Mouse (Mus musculus): Measurements from ENCODE around the gene Ak5.

Ak5 gene

DNA sequence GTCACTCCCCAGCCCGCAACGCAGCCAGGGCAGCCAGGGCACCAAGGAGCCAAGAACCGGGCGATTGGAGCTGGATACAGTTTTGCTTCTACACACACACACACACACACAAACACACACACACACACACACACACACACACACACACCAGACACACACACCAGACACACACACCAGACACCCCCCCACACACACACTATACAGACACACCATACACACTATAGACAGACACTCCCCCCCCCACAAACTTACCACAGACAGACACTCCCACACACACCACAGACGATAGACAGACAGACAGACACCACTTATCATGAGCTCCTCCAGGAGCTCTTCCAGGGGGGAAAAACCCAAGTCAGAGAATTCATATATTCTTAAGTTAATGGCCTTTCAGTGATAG, at the start of gene Ak5:
Ak5 (minus strand) TSS at position 122 of the 400 bp plus-strand sequence.
- DNase-seq (ENCODE audit: low read depth, low spot score), result no peak

DNA sequence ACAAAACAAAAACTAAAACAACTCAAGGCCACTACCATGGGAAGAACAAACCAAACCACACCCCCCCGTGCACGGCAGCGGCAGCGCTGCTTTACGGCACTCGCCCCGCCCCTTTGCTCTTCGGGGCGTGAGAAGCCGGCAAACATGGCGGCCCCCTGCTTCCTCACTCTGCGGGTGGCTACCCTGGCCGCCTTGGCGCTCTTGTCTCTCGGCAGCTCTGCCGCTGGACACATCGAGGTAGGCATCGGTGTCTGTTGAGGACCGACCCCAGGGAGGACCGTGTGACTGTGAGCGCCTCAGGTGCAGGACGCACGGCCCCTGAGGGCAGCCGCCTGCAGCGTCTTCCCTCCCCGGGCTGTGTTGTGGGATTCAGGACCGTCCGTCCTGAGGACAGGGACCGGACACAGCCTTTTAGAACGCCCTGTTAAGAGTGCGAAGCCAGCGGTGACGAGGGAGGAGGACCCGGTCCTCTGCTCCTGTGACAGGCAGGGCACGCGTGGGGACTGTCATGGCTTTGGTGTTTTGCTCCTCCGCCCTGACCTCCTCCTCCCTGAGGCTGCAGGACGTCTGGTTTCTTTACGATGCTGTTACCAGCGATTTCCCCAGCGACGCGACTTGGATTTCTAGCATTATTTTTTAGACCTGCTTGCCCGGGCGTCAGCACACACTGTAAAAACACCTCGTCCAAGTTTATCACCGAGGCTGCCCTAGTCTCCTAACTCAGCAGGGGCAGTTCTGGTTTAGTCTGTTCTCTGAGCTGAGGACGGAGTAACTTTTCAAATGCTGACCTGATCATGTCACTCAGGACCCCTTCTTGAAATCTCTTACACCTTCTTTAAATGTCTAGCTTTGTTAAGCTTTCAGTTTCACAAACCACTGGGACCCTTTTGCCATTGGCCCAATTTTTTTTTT, 46.1 kb upstream of the Ak5 start, which contains the start of gene Pigk:
Pigk (plus strand) TSS at position 110 of the 912 bp plus-strand sequence.
- DNase-seq (ENCODE audit: low read depth, low spot score), result peak; percentile 88

DNA sequence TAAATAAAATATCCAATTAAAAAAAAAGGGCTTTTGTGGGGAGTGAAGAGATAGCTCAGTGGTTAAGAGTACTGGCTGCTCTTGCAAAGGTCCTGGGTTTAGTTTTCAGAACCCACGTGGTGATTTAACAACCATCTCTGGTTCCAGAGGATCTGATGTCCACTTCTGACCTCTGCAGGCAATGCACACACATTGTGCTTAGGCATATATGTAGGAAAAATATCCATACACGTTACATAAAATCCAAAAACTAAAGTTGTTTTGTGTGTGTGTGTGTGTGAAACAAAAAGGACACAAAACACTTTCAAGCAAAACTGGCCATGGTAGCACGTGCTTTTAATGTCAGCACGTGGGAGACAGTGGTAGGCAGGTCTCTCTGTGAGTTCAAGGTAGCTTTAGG, 44.8 kb upstream of the Ak5 start:
- DNase-seq (ENCODE audit: low read depth, low spot score), result no peak

DNA sequence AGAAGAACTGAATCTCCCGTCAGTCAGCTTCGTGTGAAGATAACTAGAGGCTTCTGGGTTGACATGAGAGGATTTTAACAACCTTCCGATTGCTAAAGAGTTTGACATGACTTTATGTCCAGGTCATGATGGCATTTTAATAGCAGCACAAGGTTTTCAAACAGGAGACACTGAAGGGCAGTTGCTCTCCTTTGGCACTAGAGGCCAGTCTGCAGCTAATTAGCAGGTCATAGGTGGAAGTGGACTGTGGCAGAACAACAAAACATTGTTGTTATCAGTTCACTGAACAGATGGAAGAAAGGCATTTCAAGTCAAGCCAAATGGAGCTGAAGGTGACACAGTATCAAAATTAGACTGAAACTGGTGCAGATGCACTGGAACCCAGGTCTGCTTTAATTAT, 41.8 kb upstream of the Ak5 start:
- no peak for DNase-seq (ENCODE audit: low read depth, low spot score)

DNA sequence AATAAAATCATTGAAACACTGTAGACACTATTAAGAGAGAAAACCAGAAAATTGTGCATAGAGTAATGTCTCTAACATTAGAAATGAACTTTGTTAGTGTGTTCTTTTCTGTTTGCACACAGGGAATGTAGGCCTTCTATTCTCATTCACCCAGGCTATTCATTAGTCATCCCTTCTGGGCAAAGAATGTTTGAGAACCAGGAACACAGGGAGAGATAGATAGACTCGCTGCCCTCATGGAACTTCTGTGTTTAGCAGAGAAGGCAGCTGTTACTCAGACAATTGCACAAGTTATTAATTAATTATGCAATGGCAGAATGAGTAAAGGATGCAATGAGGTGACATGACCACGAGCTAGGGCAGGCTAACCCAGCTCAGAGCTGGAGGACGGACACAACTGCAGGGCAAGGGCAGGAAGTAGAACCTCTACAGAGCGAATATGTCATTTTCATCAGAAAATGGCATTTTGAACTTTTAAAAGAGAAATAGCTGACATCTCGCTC, 39.2 kb upstream of the Ak5 start:
- no peak for DNase-seq (ENCODE audit: low read depth, low spot score)

DNA sequence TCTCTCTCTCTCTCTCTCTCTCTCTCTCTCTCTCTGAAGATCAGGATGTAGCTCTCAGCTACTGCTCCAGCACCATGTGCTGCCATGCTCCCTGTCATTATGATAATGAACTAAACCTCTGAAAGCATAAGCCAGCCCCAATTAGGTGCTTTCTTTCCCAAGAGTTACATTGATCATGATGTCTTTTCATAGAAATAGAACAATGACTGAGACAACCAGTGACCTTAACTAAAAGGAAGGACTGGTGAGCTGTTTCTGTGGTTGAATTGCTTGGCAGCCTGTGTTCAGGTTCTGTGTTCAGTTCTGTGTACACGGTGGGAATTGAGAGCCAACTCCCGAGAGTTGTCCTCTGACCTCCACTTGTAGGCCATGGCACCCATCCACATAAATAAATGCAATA, 38.7 kb upstream of the Ak5 start:
- DNase-seq (ENCODE audit: low read depth, low spot score), result no peak

DNA sequence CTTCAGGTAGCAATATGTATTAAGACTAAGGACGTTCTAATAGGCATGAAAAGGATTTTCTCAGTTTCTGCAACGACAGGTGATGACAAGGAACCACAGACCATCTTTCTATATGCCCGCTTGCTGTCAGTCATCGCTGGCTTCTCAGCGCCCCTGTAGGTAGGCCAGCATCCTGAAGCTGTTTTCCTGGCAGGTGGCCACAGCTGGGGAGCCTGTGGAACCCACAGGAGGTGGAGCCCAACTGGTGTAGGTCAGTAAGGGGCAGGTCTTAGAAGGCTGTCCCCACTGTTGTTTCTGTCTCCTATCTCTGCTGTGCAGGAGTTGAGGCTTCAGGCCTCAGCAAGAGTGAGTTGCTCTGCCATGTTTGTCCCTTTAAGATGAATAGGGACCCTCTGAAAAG, 37.7 kb upstream of the Ak5 start:
- DNase-seq (ENCODE audit: low read depth, low spot score), result no peak

DNA sequence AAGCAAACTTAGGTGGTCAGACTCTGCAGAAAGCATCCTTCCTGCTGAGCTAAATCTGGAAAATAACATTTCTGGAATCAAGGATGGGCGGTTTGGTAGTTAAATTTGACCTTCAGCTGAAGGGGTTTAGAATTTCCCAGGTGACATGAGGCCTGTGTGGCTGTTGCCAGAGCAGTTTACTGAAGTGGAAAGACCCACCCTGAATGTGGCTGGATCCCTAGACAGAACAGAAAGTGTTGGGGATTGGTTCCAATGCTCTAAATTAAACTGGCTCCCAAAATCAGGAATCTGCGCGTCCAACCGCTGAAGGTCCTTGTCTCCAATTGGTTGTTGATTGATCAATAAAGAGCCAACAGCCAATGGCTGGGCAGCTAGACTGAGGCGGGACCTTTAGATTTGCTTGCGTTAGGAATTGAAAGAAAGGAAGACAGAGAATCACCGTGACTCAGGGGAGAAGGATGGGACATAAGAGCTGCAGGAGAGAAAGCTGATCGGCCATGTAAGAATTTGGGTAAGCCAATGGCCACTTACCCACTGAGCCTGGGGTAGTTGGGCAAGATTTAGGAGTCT, 34.2 kb upstream of the Ak5 start:
- no peak for DNase-seq (ENCODE audit: low read depth, low spot score)

DNA sequence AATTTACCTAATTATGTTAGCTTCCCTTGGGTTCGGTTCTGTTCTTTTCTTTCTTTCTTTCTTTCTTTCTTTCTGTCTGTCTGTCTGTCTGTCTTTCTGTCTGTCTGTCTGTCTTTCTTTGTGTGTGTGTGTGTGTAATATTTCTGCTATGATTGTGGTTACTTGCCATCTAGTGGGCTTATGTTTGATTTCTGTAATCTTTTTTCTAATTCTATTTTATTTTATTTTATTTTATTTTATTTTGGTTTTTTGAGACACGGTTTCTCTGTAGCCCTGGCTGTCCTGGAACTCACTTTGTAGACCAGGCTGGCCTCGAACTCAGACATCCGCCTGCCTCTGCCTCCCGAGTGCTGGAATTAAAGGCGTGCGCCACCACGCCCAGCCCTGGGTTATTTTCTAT, 33.4 kb upstream of the Ak5 start:
- peak; percentile 29 for DNase-seq (ENCODE audit: low read depth, low spot score)

DNA sequence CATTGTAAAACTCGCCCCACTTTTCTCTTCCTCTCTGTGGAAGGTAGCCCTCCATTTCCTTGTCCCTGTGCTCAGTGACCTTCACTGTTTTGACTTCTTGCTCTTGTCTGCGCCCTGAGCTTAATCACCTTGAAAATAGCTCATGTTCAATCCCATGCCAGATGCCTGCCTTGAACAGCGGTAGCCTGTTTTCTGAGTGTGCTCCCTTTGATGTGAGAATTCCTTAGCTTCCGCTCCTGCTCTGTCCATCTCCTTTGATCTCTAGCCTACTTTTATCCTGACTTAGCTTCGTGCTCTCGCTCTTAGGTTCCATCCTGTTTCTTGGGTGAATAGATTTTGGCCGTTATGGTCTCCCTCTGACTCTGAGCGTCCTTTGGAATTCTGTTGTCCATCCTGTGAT, 31.1 kb upstream of the Ak5 start:
- no peak for DNase-seq (ENCODE audit: low read depth, low spot score)

DNA sequence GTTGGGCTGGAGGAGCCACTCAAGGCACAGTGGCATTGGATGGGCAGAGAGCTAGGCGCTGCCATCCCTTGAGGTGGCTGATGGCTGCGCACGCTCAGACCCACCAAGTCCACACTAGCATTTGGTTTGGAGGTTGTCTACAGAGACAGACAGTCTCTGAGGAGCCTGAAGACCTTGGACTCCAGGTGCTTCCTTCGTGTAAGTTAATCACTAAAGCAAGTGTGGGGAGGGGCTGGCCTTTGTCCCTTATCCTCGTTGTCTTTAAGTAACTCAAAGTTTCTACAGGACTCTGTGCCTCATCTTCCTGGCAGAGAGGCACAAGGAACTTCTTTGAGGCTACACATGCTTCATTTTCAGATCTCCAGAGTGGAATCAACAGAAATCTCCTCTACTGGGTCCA, 29.9 kb upstream of the Ak5 start:
- no peak for DNase-seq (ENCODE audit: low read depth, low spot score)

DNA sequence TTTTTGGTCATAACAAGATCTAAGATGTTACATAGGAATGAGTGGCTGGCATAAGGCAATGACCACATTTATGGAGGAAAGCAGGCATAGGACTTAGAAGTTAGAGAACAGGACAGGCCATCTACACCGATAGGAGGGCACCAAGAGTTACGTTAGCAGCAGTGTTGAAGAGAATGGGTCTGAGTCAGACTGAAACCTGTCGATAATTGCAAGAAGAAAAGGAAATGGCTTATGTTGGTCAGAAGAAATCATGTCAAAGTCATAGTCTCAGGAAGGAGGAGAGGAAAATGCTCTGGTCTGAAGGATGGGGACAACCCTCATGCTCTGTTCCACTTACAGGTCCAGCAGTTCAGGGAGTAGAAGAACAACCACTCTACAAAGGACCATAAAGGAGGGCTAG, 26.8 kb upstream of the Ak5 start:
- no peak for DNase-seq (ENCODE audit: low read depth, low spot score)

DNA sequence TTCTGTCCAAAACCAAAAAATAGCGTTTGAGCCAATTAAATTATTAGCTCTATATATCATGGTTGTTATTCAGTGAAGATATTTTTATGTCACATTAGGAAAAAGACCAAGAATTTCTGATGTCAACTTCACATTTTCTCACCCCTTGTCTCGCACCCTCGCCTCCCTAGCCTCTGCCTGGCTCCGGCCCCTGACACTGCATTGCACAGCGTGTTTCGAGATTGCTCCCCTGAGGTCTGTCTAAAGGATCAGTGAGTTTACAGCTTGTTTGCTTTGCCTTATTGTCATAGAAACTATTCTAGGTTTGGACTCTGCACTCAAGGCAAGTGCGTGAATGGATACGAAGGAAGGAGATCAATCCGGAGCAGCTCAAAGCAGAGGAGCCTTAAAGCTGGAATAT, 20.9 kb upstream of the Ak5 start:
- no peak for DNase-seq (ENCODE audit: low read depth, low spot score)

DNA sequence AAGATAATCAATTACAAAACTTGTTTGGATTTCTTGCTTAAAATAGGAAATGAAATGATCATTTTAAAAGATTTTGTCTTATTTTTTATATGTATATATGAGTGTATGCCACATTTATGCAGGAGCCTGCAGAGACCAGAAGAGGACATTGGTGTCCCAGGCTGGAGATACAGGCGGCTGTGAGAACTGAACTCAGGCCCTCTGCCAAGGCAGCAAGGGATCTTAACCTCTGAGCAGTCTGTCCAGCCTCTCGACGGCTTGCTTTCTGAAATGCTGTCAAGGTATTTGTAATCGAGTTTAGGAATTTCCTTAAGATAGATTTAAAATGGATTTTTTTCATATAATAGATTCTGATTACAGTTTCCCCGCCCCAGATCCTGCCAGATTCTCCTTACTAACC, 20.4 kb upstream of the Ak5 start:
- no peak for DNase-seq (ENCODE audit: low read depth, low spot score)

DNA sequence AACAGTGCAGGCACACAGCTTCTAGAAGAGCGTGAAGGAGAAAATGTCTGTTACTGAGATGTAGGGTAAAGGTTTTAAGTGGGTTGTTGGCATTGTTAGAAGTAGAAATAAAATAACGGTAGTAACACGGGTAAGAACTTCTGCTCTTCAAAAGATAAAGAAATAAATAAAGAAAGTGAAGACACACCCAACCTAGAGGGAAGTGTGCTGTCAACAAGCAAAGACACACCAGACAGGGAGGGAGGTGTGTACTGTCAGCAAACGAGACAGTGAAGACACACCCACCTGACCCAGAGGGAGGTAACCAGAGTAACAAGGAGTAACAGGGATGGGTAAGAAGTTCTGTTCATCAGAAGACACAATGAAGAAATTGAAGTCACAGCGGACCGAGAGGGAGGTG, 6.5 kb upstream of the Ak5 start:
- no peak for DNase-seq (ENCODE audit: low read depth, low spot score)

DNA sequence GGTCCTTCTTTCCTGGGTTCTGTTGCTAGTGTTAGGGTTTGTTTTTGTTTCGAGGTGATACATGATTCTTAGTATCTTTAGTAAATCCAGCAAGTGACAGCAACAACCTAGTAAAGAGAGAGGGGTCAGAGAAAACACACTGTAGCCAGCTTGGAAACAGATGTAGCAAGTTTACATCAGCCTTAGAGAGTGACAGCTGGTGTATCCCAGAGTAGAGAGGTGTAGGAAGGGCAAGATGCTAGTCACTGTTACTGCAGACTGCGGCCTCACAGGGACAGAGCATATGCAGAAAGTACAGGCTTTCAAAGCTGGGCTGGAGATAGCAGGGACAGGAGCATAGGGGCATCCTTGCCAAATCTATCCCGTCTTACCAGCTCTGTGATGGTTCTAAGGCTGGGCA, 1.6 kb upstream of the Ak5 start:
- DNase-seq (ENCODE audit: low read depth, low spot score), result no peak

DNA sequence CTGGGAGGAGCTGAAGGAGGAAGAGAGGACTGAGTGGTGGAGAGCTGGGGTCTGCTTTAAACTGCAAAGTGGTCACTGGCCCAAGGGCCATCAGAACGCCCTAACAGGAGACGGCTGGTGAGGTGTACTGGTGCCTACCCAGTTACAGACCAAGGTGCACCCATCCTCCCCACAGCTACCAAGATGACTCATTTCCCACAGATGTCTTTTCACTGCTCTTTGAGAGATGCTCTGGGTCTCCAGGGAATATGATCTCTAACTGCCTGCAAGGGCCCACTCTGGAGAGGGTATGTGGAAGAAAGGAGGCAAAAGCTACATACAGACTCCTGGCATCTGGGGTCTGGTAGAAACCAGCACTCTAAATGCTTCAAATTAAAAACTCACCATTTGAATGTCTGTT, 633 bp upstream of the Ak5 start:
- DNase-seq (ENCODE audit: low read depth, low spot score), result no peak

DNA sequence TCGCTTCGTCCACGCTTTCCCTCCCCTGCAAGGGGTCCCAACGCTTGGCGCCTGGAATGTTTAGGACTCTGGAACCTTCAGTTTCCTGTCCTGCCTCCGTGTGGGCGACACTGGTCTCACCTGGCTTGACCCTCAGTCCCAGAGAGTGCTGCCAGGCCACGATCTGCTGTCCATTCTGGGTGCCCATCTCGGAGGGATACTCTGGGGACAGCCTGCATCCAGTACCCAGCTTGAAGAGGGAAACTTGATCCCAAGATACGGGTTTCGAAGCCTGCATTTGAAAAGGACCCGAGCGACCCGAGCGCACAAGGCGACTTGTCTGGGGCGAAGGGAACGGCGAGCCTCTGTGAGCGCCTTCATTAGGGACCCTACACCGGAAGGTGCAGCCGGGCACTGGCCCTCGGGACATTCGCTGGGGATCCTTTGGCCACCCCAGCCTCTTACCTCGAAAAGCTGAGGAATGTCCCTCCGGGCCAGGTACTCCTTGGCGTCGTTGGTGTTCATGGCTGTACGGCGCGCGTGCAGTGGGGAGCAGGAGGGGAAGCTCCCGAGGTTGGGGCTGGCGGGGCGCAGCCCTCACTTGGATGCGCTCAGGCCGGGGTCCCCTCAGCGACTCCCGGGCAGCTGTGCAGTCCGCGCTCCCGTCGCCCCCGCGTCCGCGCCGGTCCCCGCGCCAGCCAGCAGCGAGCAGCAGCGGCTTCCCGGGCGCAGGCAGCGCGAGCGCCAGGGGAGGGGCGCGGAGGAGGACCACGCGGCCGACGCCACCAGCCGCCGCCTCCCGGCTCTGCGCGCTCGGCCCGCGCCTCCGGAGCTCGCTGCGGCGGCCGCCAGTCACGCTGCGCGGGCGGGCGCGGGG, 576 bp downstream of the Ak5 start:
- DNase-seq (ENCODE audit: low read depth, low spot score), result peak; percentile 30

DNA sequence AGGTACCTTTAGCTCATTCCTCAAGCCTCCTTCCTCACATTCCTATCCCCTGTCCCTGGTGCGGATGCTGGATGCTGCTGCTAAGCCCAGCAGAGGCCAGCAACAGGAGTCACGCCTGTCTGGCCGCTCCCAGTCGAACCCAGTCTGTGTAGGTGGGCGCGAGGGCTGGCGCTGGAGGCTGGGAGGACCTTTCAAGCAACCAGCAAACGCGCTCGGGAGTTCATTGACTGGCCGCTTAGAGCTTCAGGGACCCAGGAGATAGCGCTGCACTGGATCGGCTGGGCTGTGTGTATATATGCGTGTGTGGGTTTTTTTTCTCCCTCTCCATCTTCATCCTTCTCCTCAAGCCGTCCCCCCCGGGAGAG, 1.2 kb downstream of the Ak5 start:
- DNase-seq (ENCODE audit: low read depth, low spot score), result peak; percentile 45

DNA sequence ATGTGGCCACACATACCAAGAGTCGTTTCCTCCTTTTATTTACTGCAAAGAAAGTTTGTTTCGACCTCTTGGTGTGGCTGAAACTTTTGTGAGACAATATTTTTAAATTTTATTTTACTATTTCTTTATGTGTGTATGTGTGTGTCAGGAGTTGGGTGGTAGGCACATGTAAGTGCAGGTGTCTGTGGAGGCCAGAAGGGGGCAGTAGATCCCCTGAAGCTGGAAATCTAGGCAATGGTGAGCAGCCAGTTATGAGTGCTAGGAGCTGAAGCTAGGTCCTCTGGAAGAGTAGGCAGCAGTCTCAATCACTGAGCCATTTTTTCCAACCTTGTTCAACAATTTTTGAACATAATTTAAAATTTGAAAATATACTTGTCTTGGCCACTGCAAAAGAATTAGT, 9.6 kb downstream of the Ak5 start:
- DNase-seq (ENCODE audit: low read depth, low spot score), result no peak

DNA sequence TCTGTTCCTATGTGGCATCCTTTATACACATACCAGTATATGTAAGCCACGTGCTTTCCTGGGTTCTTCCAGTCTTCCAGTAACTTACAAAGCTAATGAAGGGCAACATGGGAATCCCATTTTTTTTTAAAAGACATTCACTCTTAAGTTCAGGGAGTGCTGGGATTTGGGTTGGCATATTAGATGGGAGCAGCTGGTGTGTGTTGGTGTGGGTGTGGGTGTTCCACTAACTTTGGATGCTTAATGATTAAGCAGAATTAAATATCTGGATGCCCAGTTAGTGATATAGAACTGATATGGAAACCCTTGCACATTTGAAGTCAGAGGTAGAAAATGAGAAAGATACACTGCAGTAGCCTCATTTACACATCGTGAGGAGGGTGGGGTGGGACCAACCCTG, 16.2 kb downstream of the Ak5 start:
- DNase-seq (ENCODE audit: low read depth, low spot score), result no peak

DNA sequence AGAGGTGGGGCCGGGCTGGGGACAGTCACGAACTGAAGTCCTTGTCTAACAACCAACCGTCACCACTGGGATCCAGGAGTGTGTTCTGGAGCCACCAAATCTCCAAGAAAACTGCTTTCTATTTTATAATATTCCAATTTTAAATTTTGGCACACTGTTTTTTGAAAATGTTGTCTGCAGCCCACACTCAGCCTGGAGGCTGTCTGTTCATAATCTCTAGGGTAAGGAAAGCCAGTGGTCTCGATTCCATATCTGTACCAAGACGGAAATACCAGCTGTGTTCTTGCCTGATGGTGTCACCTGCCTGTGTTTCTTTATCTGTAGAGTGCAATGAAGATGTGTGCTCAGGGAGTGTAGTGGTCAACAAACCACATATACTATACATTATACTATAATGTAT, 23.6 kb downstream of the Ak5 start:
- DNase-seq (ENCODE audit: low read depth, low spot score), result no peak
